Mouse (Mus musculus) MEL (cell line): ENCODE data around the gene Nrxn2. TPM values are rescaled to one million over a fixed set of nuclear protein-coding genes. Genes with fewer than 3 reads are reported as not detected.

Experiments
- DNase-seq: peaks from one replicate; pipeline ENCODE4 v3.0.0; 2011; ENCODE audit warnings: low read depth, low spot score
- H3K27ac ChIP-seq: 2 replicates; pipeline ENCODE4 v1.5.1; 2012; ENCODE audit warnings: low read depth, mild to moderate bottlenecking, control low read depth, low read length, moderate library complexity; ENCODE audit not compliant: control insufficient read depth
- H3K27me3 ChIP-seq, 2 experiments: fragments of 150-350 bp in 1 of 2; sonication (generic) in 1 of 2; 2 replicates each; pipeline ENCODE4 v1.6.1; 2012; ENCODE audit warnings: low read length in 2 of 2, mild to moderate bottlenecking in 2 of 2, improper control_type of control experiment in 1 of 2, moderate library complexity in 1 of 2; ENCODE audit not compliant: insufficient read depth in 2 of 2, control insufficient read depth in 1 of 2
- H3K36me3 ChIP-seq, 2 experiments: 2 replicates each; pipeline ENCODE4 v1.6.1; 2012 to 2014; ENCODE audit warnings: low read length in 2 of 2, improper control_type of control experiment in 1 of 2, inconsistent platforms in 1 of 2, mild to moderate bottlenecking in 1 of 2; ENCODE audit not compliant: insufficient read depth in 2 of 2, control insufficient read depth in 1 of 2
- H3K4me1 ChIP-seq, 2 experiments: fragments of 150-350 bp in 1 of 2; sonication (generic) in 1 of 2; 2 replicates each; pipeline ENCODE4 v1.6.1; 2012; ENCODE audit warnings: low read length in 2 of 2, improper control_type of control experiment in 1 of 2, mild to moderate bottlenecking in 1 of 2; ENCODE audit not compliant: insufficient read depth in 2 of 2, control insufficient read depth in 1 of 2
- H3K4me3 ChIP-seq, 2 experiments: fragments of 150-350 bp in 1 of 2; sonication (generic) in 1 of 2; 2 replicates each; pipeline ENCODE4 v1.5.1; 2012; ENCODE audit warnings: low read depth in 2 of 2, low read length in 2 of 2, mild to moderate bottlenecking in 2 of 2, moderate library complexity in 2 of 2, control low read depth in 1 of 2, improper control_type of control experiment in 1 of 2; ENCODE audit not compliant: control insufficient read depth in 1 of 2, insufficient read depth in 1 of 2
- H3K79me2 ChIP-seq: 2 replicates; pipeline ENCODE4 v1.6.1; 2012; ENCODE audit warnings: mild to moderate bottlenecking, low read length, moderate library complexity; ENCODE audit not compliant: control insufficient read depth, poor library complexity, insufficient read depth
- H3K9ac ChIP-seq: 2 replicates; pipeline ENCODE4 v1.6.1; 2012; ENCODE audit warnings: low read depth, mild to moderate bottlenecking, control low read depth, low read length, moderate library complexity; ENCODE audit not compliant: control insufficient read depth, poor library complexity, severe bottlenecking
- H3K9me3 ChIP-seq: fragments of 150-350 bp; sonication (generic); replicated peaks from 2 replicates; pipeline ENCODE4 v1.6.1; 2012; ENCODE audit warnings: mild to moderate bottlenecking, low read length, improper control_type of control experiment, moderate library complexity; ENCODE audit not compliant: insufficient read depth
- E2F4 ChIP-seq: IDR thresholded peaks from 2 replicates; pipeline ENCODE4 v1.6.1; 2011; ENCODE audit warnings: low read depth, low read length, improper control_type of control experiment, borderline replicate concordance
- ELF1 ChIP-seq: IDR thresholded peaks from 2 replicates; pipeline ENCODE4 v1.6.1; 2014; ENCODE audit warnings: low read depth, mild to moderate bottlenecking, inconsistent platforms, low read length, improper control_type of control experiment, moderate library complexity
- EP300 ChIP-seq, 2 experiments: IDR thresholded peaks; 2 replicates each; pipeline ENCODE4 v1.6.1; 2011; ENCODE audit warnings: improper control_type of control experiment in 2 of 2, low read length in 2 of 2, low read depth in 1 of 2, mild to moderate bottlenecking in 1 of 2
- GATA1 ChIP-seq: IDR thresholded peaks from 2 replicates; pipeline ENCODE4 v1.6.1; 2011; ENCODE audit warnings: low read depth, low read length, improper control_type of control experiment
- HCFC1 ChIP-seq: IDR thresholded peaks from 2 replicates; pipeline ENCODE4 v1.6.1; 2012; ENCODE audit warnings: low read depth, mild to moderate bottlenecking, inconsistent platforms, low read length, improper control_type of control experiment, moderate library complexity
- JUND ChIP-seq: IDR thresholded peaks from 2 replicates; pipeline ENCODE4 v1.6.1; 2011; ENCODE audit warnings: low read depth, mild to moderate bottlenecking, improper control_type of control experiment, low read length
- KAT2A ChIP-seq: conservative IDR thresholded peaks from 2 replicates; pipeline ENCODE4 v1.6.1; 2012; ENCODE audit warnings: low read depth, low read length, improper control_type of control experiment, inconsistent platforms
- MAX ChIP-seq: IDR thresholded peaks from 2 replicates; pipeline ENCODE4 v1.6.1; 2011; ENCODE audit warnings: low read length, improper control_type of control experiment
- MAZ ChIP-seq: IDR thresholded peaks from 2 replicates; pipeline ENCODE4 v1.6.1; 2012; ENCODE audit warnings: low read depth, mild to moderate bottlenecking, inconsistent platforms, low read length, improper control_type of control experiment
- MYB ChIP-seq: IDR thresholded peaks from 2 replicates; pipeline ENCODE4 v1.6.1; 2011; ENCODE audit warnings: mild to moderate bottlenecking, low read depth, low read length, improper control_type of control experiment
- NRF1 ChIP-seq: IDR thresholded peaks from 2 replicates; pipeline ENCODE4 v1.6.1; 2014; ENCODE audit warnings: low read depth, mild to moderate bottlenecking, inconsistent platforms, low read length, improper control_type of control experiment, moderate library complexity; ENCODE audit not compliant: poor library complexity, insufficient read depth, severe bottlenecking
- POLR2A ChIP-seq, 2 experiments: IDR thresholded peaks; 2 replicates each; pipeline ENCODE4 v1.6.1; 2011 to 2012; ENCODE audit warnings: low read length in 2 of 2, mild to moderate bottlenecking in 2 of 2, control low read depth in 1 of 2, improper control_type of control experiment in 1 of 2, low read depth in 1 of 2, moderate library complexity in 1 of 2; ENCODE audit not compliant: control insufficient read depth in 1 of 2, insufficient read depth in 1 of 2, poor library complexity in 1 of 2
- POLR2AphosphoS2 ChIP-seq: IDR thresholded peaks from 2 replicates; pipeline ENCODE4 v1.6.1; 2011; ENCODE audit warnings: low read length, improper control_type of control experiment
- RAD21 ChIP-seq: IDR thresholded peaks from 2 replicates; pipeline ENCODE4 v1.6.1; 2011; ENCODE audit warnings: mild to moderate bottlenecking, low read depth, low read length, improper control_type of control experiment
- SMC3 ChIP-seq: IDR thresholded peaks from 2 replicates; pipeline ENCODE4 v1.6.1; 2011; ENCODE audit warnings: low read depth, low read length, improper control_type of control experiment
- TBP ChIP-seq: IDR thresholded peaks from 2 replicates; pipeline ENCODE4 v1.8.0; 2011; ENCODE audit warnings: low read depth, low read length, improper control_type of control experiment
- USF1 ChIP-seq: IDR thresholded peaks from 2 replicates; pipeline ENCODE4 v1.6.1; 2014; ENCODE audit warnings: low read depth, mild to moderate bottlenecking, inconsistent platforms, low read length, improper control_type of control experiment, moderate library complexity
- USF2 ChIP-seq, 2 experiments: IDR thresholded peaks; 2 replicates each; pipeline ENCODE4 v1.6.1; 2011 to 2012; ENCODE audit warnings: improper control_type of control experiment in 2 of 2, low read length in 2 of 2, borderline replicate concordance in 1 of 2, inconsistent platforms in 1 of 2, low read depth in 1 of 2, mild to moderate bottlenecking in 1 of 2; ENCODE audit not compliant: insufficient read depth in 1 of 2
- ZNF384 ChIP-seq: IDR thresholded peaks from 2 replicates; pipeline ENCODE4 v1.6.1; 2012; ENCODE audit warnings: low read depth, mild to moderate bottlenecking, inconsistent platforms, low read length, improper control_type of control experiment
- polyA plus RNA-seq, 2 experiments: library from polyadenylated mRNA; stranded (reverse) in 1 of 2; unstranded in 1 of 2; fragments of >175 nt in 1 of 2; fragments of >200 nt in 1 of 2; gene quantifications; 2 replicates each; pipeline versions ENCODE4 v1.2.1 to v1.2.4; 2012; ENCODE audit warnings: low replicate concordance in 2 of 2, low read depth in 1 of 2; ENCODE audit not compliant: insufficient read length in 2 of 2, insufficient read depth in 1 of 2, missing spikeins in 1 of 2
- total RNA-seq: library from RNA; depleted of rRNA; stranded (reverse); fragments of 300-350 nt; gene quantifications from 2 replicates; pipeline ENCODE4 v1.2.3, GENCODE M21; 2012

Gene Nrxn2
- total and polyA plus RNA-seq, 3 experiments: 0.39 to 0.42 TPM; not detected in 1

DNA sequence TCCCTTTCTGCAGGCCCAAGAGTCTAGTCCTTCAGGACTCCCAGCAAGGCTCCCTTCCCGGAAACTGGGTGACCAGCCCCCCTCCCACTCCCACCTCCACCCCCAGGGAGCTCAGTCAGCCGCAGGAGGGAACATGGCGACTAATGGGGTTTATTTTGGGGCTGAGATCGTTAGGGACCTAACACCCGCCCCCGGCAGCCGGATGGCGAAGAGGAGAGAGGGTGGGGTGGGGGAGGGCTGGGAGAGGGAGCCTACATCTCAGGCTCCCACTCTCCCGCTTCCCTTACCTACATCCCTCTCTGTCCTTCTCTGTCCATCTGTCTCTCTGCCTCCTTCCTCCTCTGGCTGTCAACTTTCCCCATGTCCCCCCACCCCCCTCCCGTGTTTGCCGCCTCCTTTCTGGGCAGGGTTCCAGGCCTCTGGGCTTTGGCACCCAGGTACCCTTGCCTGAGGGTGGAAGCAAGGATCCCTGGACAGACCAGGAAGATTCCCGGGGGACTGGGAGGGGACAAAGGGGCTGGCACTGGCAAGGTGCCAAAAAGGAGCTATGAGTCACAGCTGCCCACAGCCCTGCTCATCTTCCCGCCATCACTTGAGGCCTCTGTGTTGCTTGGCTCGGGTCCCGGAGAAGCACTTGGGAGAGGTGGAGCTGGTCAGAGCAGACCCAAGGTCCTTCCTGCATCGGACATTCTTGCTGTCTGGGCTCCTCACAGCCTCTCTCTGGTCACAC lies 85.6 kb downstream of the Nrxn2 start:
- Histone ChIP-seq H3K27me3 (no peaks in the 10 kb centered on the region), H3K9me3 (no peaks in the 10 kb centered on the region), H3K36me3 (no peaks in the 10 kb centered on the region), H3K4me1 (no peaks in the 10 kb centered on the region; a peak in 1 of 4 replicates), H3K27ac (no peak overlapping the region), H3K4me3 (no peak overlapping the region), H3K9ac (no peak overlapping the region), H3K79me2 (no peaks in the 10 kb centered on the region)
- peak; percentile 38 for DNase-seq
- peak; percentile 61; the same call in 1 of the 2 replicates for TF ChIP-seq E2F4
- no peak for TF ChIP-seq USF2 (IDR thresholded peaks at IDR 0.05; ENCODE audit: borderline replicate concordance in 1 of 2, insufficient read depth in 1 of 2, low read depth in 1 of 2, low read length in 2 of 2)
- TF ChIP-seq MAZ: no peak
- TF ChIP-seq, all 39 proteins: peak for 1

DNA sequence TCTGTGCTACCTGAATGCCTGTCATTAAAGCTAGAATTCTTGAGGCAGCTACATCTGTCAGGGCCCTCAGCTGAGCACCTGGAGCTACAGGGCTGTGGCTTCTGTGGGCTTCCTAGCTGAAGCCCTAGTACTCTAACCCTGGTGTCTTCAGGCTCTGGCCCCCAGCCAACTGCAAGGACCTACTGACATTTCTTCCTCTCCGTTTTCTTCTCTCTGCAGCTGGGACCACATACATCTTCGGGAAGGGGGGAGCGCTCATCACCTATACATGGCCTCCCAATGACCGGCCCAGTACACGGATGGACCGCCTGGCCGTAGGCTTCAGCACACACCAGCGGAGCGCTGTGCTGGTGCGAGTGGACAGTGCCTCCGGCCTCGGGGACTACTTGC lies 86.1 kb downstream of the Nrxn2 start:
- no peak for TF ChIP-seq MYB
- no peak for TF ChIP-seq POLR2A (IDR thresholded peaks at IDR 0.05; ENCODE audit: control insufficient read depth in 1 of 2, insufficient read depth in 1 of 2, low read depth in 1 of 2, low read length in 2 of 2, poor library complexity in 1 of 2)
- no peak for TF ChIP-seq GATA1
- no peak for TF ChIP-seq JUND
- no peak overlapping the region for H3K27ac ChIP-seq
- H3K27me3 ChIP-seq: 0 out of 4 replicates have a peak, but pooled peaks cover 0 to under 1% of the 10 kb centered on the region in 2 experiments
- H3K36me3 ChIP-seq: no peaks in the 10 kb centered on the region
- no peaks in the 10 kb centered on the region; a peak in 1 of 4 replicates for H3K4me1 ChIP-seq
- H3K79me2 ChIP-seq: no peaks in the 10 kb centered on the region
- H3K9ac ChIP-seq: no peak overlapping the region
- no peaks in the 10 kb centered on the region for H3K9me3 ChIP-seq
- no peak overlapping the region for H3K4me3 ChIP-seq
- DNase-seq: no peak

- TF ChIP-seq NRF1 (no peak), ZNF384 (no peak), ELF1 (no peak), TBP (no peak), EP300 (IDR thresholded peaks at IDR 0.05; ENCODE audit: low read depth in 1 of 2, low read length in 2 of 2) (no peak), RAD21 (no peak), GATA1 (no peak), SMC3 (no peak), HCFC1 (no peak), MAX (no peak), USF1 (no peak), POLR2AphosphoS2 (no peak), KAT2A (no peak)
- no peak for DNase-seq
- Histone ChIP-seq H3K4me1 (no peaks in the 10 kb centered on the region; a peak in 1 of 4 replicates), H3K4me3 (no peak overlapping the region), H3K9me3 (no peaks in the 10 kb centered on the region), H3K27ac (no peak overlapping the region), H3K9ac (no peak overlapping the region), H3K27me3 (0 out of 4 replicates have a peak, but pooled peaks cover 0 to 1% of the 10 kb centered on the region in 2 experiments), H3K79me2 (no peaks in the 10 kb centered on the region), H3K36me3 (no peaks in the 10 kb centered on the region)
Observed at GRCm38 (mm10) chr19:6507393-6507792, 88.9 kb downstream of the Nrxn2 start.
